Mouse (Mus musculus) limb, embryonic 15.5 days (tissue): ENCODE measurements at regions not wholly inside any gene's neighbourhood (a gene's known extent, or its start where the extent isn't known, plus 50 kb on each side); places are given as distances from the start of the nearest gene placed in this dataset.

ENCODE experiments used
- ATAC-seq: fragments of 200-750 bp; cut with Nextera tagmentation; 2 replicates; pipeline ENCODE4 v1.8.0; 2017; ENCODE audit warnings: low read depth, moderate TSS enrichment; ENCODE audit not compliant: insufficient number of reproducible peaks, low FRiP score, low TSS enrichment
- H3K27ac ChIP-seq: fragments of 300-500 bp; sonication (generic); 2 replicates; pipeline ENCODE4 v1.5.1; 2015; ENCODE audit warnings: moderate library complexity, mild to moderate bottlenecking, inconsistent platforms
- H3K27me3 ChIP-seq: fragments of 300-500 bp; sonication (generic); 2 replicates; pipeline ENCODE4 v1.6.1; 2015; ENCODE audit warnings: inconsistent platforms
- H3K36me3 ChIP-seq: fragments of 300-500 bp; sonication (generic); 2 replicates; pipeline ENCODE4 v1.6.1; 2015; ENCODE audit warnings: inconsistent platforms
- H3K4me1 ChIP-seq: fragments of 300-500 bp; sonication (generic); 2 replicates; pipeline ENCODE4 v1.6.1; 2015; ENCODE audit warnings: inconsistent platforms
- H3K4me2 ChIP-seq: fragments of 300-500 bp; sonication (generic); 2 replicates; pipeline ENCODE4 v1.6.1; 2015; ENCODE audit warnings: mild to moderate bottlenecking, inconsistent platforms
- H3K4me3 ChIP-seq: fragments of 300-500 bp; sonication (generic); 2 replicates; pipeline ENCODE4 v1.5.1; 2015; ENCODE audit warnings: mild to moderate bottlenecking, inconsistent platforms
- H3K9ac ChIP-seq: fragments of 300-500 bp; sonication (generic); 2 replicates; pipeline ENCODE4 v1.6.1; 2015; ENCODE audit warnings: inconsistent platforms
- H3K9me3 ChIP-seq: fragments of 300-500 bp; sonication (generic); 2 replicates; pipeline ENCODE4 v1.6.1; 2016; ENCODE audit warnings: inconsistent platforms
- WGBS: fragments of 180-500 bp; shearing (Covaris S2); methylation state at CpG from one replicate; pipeline ENCODE4 v1.1.7; 2015; 5-methylcytosine and 5-hydroxymethylcytosine counted together

DNA sequence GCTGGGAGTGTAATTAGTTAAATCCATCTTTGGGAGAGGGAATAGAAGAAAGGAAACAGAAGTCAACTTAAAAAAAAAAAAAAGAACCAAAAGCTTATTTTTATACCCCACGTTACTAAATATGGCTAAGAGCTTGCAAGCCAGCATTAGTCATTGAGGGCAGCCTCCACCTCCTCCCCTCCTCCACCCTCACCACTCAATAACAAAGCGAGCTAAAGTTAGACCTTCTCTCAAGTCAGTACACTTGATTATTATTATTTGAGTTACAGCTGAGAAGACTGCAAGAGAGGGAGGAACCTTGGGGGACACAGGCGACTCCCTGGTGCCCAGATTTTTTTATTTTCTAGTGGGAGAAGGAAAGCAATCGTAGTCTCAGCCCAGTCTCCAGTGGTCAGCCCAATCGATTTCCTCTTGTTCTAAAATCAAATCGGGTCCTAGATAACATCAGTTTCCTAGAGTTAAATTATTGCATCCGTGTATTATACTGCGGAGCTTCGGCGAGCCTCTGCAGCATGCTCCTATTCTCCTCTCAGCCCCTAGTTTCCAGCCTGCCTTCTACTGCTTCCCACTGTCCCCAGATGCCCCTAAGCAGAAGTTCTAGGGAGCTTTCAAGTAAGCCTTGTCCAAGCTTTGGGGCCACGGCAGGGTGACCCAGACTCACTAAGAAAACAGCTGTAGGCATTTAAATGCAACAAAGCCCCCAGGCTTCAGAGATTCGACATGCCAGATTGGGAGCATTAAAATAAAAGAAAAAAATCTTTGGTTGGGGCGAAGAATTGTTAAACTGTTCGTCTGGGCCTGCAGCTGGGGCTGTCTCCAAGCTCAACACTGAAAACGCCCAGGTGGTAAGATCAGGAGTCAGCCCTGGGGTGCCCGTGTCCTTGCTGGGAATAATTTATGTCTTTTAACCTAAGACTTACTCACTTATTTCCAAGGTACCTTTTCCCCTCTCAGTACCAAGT is 196.0 kb upstream of the BC052040 start:
- no peak overlapping the region for H3K27ac ChIP-seq
- WGBS = 20% methylated on average over 16 of the region's 16 CpGs

DNA sequence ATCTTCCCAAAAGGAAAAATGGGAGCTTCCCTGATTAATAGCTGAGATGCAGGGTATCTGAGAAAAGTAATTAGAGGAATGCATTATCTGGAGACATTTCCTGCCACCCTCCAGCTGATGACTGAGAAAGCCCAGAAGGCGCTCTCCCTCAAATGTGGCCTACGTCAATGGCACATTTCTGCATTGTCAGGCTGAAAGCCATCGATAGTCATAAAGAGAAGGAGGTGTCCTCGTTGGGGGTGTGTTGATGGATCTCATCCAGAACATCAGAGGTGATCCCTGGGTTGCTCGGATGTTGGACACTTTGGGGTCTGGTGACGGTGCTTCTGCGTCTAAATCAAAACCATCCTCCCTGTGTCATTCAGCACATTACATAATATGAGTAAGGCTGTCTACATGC is 189.9 kb upstream of the BC052040 start:
- no peak overlapping the region for H3K9ac ChIP-seq
- H3K4me3 ChIP-seq = no peak overlapping the region
- peaks cover 13% of the 10 kb centered on the region; the same call in 1 of the 2 replicates for H3K27me3 ChIP-seq
- H3K27ac ChIP-seq = no peak overlapping the region
- H3K9me3 ChIP-seq = no peaks in the 10 kb centered on the region
- peaks cover 20% of the 10 kb centered on the region for H3K4me1 ChIP-seq
- no peaks in the 10 kb centered on the region for H3K36me3 ChIP-seq
- H3K4me2 ChIP-seq = no peak overlapping the region
- WGBS = 44% methylated on average over 7 of the region's 7 CpGs
- no peak for ATAC-seq

More for the DNA sequence above, 196.0 kb upstream of the BC052040 start:
- Histone ChIP-seq H3K4me3 (no peak overlapping the region), H3K4me2 (no peak overlapping the region), H3K36me3 (no peaks in the 10 kb centered on the region), H3K4me1 (peaks cover 15% of the 10 kb centered on the region), H3K27me3 (0 out of 2 replicates have a peak, but pooled peaks cover 6% of the 10 kb centered on the region), H3K9me3 (no peaks in the 10 kb centered on the region), H3K9ac (no peak overlapping the region)
- peak; percentile 35; the same call in 1 of the 2 replicates for ATAC-seq

DNA sequence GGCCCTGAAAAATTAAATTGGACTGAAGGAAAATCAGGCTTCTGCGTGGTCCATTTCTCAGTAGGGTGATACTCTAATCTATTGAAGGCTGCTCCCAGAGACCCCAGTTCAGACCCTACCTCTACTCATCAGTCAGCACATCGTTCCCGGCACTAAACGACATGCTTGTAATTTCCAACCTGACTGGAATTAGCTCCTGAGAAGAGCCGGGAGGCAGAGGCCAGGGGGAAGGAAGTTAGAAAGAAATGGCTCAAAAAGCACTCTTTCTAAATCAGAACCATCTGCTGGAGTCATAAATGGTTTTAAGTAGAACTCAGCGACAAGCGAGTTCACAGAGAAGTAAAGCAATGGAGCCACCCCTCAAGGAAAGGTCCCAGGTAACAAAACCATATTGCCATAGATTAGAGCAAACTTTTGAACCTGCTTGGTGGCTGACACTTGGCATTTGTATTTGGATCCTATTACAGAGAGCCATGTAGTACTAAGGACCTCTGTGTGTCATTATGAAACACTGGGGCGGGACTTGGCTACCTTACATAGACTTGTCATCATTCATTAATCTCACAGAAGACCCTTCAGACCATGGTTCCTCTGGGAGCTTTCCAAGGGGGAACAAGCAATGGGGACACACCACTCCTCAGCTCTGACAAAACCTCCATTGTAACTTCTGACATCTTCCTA is 189.3 kb upstream of the BC052040 start:
- Histone ChIP-seq H3K4me2 (no peak overlapping the region), H3K27me3 (peaks cover 10% of the 10 kb centered on the region; the same call in 1 of the 2 replicates), H3K4me3 (no peak overlapping the region), H3K36me3 (no peaks in the 10 kb centered on the region), H3K4me1 (peaks cover 20% of the 10 kb centered on the region), H3K27ac (no peak overlapping the region), H3K9ac (no peak overlapping the region), H3K9me3 (no peaks in the 10 kb centered on the region)
- ATAC-seq = no peak
- 21% methylated on average over 8 of the region's 8 CpGs for WGBS

DNA sequence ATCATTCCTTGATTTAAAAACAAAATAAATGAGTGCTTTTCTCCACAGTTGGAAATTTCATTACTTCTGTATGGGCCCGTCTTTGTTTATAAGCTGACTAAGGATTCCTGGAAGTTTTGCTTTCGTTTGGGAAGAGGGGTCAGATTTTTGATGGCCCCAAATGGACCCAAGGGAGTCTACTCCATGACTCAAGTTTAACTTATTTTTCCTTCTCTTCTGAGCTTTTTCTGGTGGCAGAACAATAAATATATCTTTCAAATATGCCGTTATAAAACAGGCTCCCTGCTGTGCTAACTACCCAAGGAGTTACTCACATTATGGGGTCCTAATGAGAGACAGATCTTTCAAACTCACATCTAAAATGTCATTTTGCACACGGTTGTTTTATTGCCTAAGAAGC is 187.4 kb upstream of the BC052040 start:
- Histone ChIP-seq H3K9me3 (no peaks in the 10 kb centered on the region), H3K9ac (no peak overlapping the region)

DNA sequence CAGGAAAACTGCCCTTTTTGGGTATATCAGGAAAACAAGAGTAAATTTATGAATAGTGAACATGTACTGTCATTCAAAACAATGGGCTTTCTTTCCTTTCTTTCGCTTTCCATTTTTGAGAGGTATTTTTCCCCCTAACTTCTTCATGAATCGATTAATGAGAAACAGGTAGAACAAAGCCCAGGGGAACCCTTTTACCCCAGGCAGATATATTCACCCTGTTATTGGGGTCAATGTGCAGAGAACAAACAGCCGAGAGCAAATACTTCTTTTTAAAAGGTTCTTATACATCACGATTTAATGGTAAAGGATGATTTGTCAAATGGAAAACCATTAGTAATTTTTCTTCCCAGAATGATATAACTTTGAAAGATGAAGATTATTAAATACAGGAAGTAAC is 183.0 kb upstream of the BC052040 start:
- ATAC-seq = no peak
- Histone ChIP-seq H3K4me2 (no peak overlapping the region), H3K9me3 (no peaks in the 10 kb centered on the region), H3K36me3 (no peaks in the 10 kb centered on the region), H3K4me1 (peaks cover 6% of the 10 kb centered on the region), H3K27ac (no peak overlapping the region), H3K4me3 (no peak overlapping the region), H3K27me3 (no peaks in the 10 kb centered on the region), H3K9ac (no peak overlapping the region)
- 67% methylated on average over 4 of the region's 4 CpGs for WGBS

More for the DNA sequence above, 187.4 kb upstream of the BC052040 start:
- Histone ChIP-seq H3K27me3 (peaks cover 10% of the 10 kb centered on the region; the same call in 1 of the 2 replicates), H3K36me3 (no peaks in the 10 kb centered on the region), H3K4me3 (no peak overlapping the region), H3K4me2 (0 out of 2 replicates have a peak overlapping the region, but pooled peaks have one; percentile 7), H3K27ac (no peak overlapping the region), H3K4me1 (peaks cover 20% of the 10 kb centered on the region)
- 7% methylated on average over 4 of the region's 4 CpGs for WGBS
- no peak for ATAC-seq

DNA sequence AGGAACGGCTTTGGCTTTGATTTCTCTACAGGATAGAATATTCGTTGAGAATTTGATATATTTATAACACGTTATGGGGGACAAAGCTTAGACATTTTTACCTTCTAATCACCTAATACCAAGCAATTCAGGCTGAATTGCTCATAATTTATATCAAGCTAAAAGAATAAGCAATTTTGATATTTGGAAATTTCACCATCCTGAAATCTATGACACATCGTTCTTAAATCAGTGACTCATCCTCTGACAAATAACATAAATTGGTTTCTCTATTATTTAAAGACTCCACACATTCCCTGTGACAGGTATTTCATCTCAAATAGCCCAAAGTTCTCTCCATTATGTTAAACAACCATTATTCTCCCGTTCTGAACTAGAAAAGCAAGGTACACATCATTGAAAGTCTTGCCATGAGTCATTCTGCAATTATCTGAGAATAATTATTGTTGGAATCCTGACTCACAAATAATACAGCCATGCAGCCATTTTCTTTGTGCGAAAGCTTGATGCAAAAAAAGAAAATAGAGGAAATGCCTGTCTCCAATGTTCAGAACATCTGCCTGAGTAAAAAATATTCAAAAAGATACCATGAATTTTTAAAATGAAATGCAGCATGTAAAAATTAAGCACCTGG is 182.3 kb upstream of the BC052040 start:
- 75% methylated on average over 6 of the region's 6 CpGs for WGBS
- Histone ChIP-seq H3K9me3 (no peaks in the 10 kb centered on the region), H3K36me3 (no peaks in the 10 kb centered on the region), H3K9ac (no peak overlapping the region), H3K4me3 (no peak overlapping the region), H3K27me3 (no peaks in the 10 kb centered on the region), H3K4me1 (peaks cover under 1% of the 10 kb centered on the region; the same call in 1 of the 2 replicates), H3K4me2 (no peak overlapping the region), H3K27ac (no peak overlapping the region)
- no peak for ATAC-seq

DNA sequence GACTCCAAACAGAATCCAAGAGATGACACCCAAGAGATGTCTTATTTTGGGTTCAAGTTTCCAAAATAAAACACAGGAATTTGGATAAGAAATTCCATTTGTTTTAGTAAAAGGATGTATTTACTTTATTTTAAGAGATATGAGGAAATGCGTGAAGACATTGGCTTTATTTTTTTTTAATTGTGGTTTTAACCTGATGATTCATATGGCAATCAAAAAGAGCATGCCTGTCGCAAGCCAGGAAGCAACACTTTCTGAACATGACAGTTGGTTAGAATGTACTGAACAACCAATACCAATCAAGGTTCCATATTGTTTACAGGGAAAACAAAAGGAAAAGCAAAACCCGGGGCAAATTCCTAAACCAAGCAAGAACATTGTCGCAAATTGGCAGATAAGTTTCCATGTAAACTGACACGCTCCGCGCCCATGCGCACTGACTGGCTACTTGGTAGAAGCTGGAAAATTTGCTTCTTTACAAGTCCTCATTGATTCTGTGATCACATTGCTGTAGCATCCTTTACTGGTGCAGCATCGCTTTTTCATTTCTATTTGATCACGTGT is 181.4 kb upstream of the BC052040 start:
- no peak overlapping the region for H3K9ac ChIP-seq

DNA sequence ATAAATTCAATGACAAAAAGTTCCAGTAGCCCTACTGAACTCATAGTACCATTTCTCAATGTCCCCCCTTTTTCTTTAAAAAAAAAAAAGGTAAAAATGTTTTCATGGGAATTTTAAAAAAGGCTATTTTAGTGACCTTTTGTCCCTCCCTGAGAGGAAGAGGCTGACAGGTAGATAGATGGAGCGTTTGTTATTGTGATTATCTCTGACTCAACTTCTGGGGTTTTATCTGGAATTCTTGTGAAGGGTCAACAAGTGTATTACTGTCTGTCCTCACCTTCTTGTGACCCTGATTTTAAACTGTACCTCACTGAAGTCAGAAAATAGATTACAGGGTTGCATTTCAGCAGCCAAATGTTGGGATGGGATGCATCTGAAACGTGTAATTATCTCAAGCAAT is 179.3 kb upstream of the BC052040 start:
- Histone ChIP-seq H3K4me3 (no peak overlapping the region), H3K9ac (no peak overlapping the region), H3K27me3 (no peaks in the 10 kb centered on the region), H3K9me3 (no peaks in the 10 kb centered on the region), H3K4me2 (no peak overlapping the region), H3K36me3 (no peaks in the 10 kb centered on the region), H3K27ac (no peak overlapping the region), H3K4me1 (no peaks in the 10 kb centered on the region)
- ATAC-seq = no peak
- WGBS = 39% methylated on average over 2 of the region's 2 CpGs

More for the DNA sequence above, 181.4 kb upstream of the BC052040 start:
- no peak for ATAC-seq
- H3K27ac ChIP-seq = no peak overlapping the region
- H3K27me3 ChIP-seq = no peaks in the 10 kb centered on the region
- no peak overlapping the region for H3K4me2 ChIP-seq
- no peaks in the 10 kb centered on the region for H3K36me3 ChIP-seq
- 91% methylated on average over 10 of the region's 10 CpGs for WGBS
- H3K4me3 ChIP-seq = no peak overlapping the region
- H3K4me1 ChIP-seq = no peaks in the 10 kb centered on the region
- no peaks in the 10 kb centered on the region for H3K9me3 ChIP-seq

DNA sequence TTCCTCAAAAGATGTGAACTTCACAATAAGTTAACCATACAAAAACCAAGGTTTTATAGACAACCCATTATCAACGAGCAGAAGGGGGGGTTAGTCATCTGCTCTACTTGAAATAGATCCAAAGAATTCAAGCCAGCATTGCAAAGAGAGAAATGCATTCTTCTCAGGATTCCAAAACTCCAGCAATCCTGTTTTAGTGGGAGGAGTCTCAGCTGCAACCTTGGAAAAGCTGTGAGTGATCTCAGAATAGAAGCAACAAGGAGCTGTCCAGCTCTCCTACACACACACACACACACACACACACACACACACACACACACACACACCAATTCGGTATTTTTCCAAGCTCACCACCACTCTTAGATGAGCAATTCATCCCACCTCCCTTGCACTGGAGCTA is 149.0 kb upstream of the BC052040 start:
- H3K27ac ChIP-seq = no peak overlapping the region
- no peaks in the 10 kb centered on the region for H3K27me3 ChIP-seq
- no peaks in the 10 kb centered on the region for H3K36me3 ChIP-seq
- no peak for ATAC-seq
- whole genome bisulfite sequencing = 49% methylated on average over 2 of the region's 2 CpGs
- H3K4me2 ChIP-seq = no peak overlapping the region
- H3K4me1 ChIP-seq = no peaks in the 10 kb centered on the region
- no peak overlapping the region for H3K9ac ChIP-seq
- no peaks in the 10 kb centered on the region for H3K9me3 ChIP-seq
- no peak overlapping the region for H3K4me3 ChIP-seq

DNA sequence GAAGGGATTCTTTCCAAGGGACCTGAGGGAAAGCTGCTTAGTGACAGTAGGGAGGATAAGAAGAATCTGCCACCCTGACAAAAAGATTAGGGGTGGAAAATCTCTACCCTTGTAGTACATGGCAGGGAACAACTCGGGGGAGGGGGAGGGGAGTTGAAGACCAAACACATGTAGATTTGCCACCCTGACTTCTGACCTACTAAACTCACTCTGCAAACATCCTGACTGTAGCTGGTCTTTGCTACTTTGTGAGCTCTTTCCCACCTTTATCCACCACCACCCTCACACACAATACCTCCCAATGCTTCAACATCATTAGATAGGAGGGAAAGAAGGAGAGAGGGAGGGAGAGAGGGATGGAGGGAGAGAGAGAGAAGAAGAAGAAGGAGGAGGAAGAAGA is 140.4 kb upstream of the BC052040 start:
- ATAC-seq = no peak
- H3K4me1 ChIP-seq = no peaks in the 10 kb centered on the region
- H3K4me2 ChIP-seq = no peak overlapping the region
- H3K9me3 ChIP-seq = no peaks in the 10 kb centered on the region
- H3K36me3 ChIP-seq = no peaks in the 10 kb centered on the region
- no peak overlapping the region for H3K4me3 ChIP-seq
- H3K27ac ChIP-seq = no peak overlapping the region
- H3K27me3 ChIP-seq = no peaks in the 10 kb centered on the region
- no peak overlapping the region for H3K9ac ChIP-seq
- 20% methylated on average over 1 of the region's 1 CpGs for WGBS

DNA sequence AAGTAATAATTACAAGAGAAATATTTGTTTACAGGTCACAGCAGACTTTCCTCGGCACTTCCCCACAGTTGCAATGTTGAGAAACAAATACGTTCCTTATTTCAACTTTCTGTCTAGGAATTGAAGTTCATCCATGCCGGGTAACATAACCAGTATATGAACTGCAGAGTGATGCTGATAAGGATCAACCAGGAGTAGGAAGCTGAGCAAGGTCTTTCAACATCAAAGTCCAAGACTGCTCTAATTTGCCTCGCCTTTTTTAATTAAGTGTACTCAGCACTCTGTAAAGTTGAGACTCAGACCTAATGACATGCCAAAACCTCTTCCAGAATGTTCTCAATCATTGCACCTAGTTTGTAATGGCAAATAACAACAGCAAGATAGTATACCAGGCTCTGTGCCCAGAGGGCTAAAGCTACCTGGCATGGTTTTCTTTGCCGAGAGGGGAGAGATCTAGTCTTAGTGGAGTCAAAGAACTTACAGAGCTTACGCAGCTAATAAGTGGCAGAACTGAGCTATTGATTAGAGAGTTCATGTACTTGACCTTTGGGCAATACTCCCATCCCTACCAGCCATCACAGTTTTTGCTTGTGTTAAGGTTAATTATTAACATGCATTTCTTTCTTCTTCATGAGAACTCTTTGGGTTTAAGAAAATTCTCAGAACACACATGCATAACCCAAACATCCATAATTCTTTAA is 131.6 kb upstream of the BC052040 start:
- H3K36me3 ChIP-seq = no peaks in the 10 kb centered on the region
- no peaks in the 10 kb centered on the region for H3K4me1 ChIP-seq
- H3K27me3 ChIP-seq = no peaks in the 10 kb centered on the region
- H3K4me3 ChIP-seq = no peak overlapping the region
- ATAC-seq = no peak
- WGBS = 64% methylated on average over 6 of the region's 6 CpGs
- no peak overlapping the region for H3K9ac ChIP-seq
- H3K4me2 ChIP-seq = no peak overlapping the region
- H3K9me3 ChIP-seq = no peaks in the 10 kb centered on the region
- no peak overlapping the region for H3K27ac ChIP-seq
